Mouse (Mus musculus) embryonic stem cell, embryonic (primary cell): ENCODE results near the gene Cpm.
"Not testable (repeated sequence)": the region's sequence is repeated elsewhere in the genome, so short reads cannot be mapped to it uniquely, and the experiment has no call there.

Source experiments
- CTCF ChIA-PET, 4 experiments: fragments of 300-600 bp in 2 of 4; fragments of 350-600 bp in 2 of 4; sonication (Branson Sonifier 250); formaldehyde crosslinking; loops; one replicate each; lab custom pipeline; 2022; ENCODE audit warnings: inconsistent platforms in 2 of 4; lab: Charles Lee
- POLR2A ChIA-PET, 4 experiments: fragments of 300-600 bp in 2 of 4; fragments of 350-600 bp in 2 of 4; sonication (Branson Sonifier 250); formaldehyde crosslinking; loops; one replicate each; lab custom pipeline; 2022; ENCODE audit warnings: antibody characterized with exemption in 4 of 4, inconsistent platforms in 1 of 4; lab: Charles Lee

Gene Cpm

GRCm38 (mm10) chr10:117709930-117710603, 80.8 kb downstream of the Cpm start:
- ChIA-PET POLR2A (interaction anchor here (0.5 to 5.3 kb wide), 51 partner anchors 8 to 1531 kb away, joined by 3 to 67 read pairs (median 4); partner anchors contain the start of genes Nup107 (in 3 of the 4), Cct2 (in 2 of the 4), Slc35e3 (in 2 of the 4) and Mdm1 (in 1 of the 4)), CTCF (interaction anchor here (0.6 to 1.2 kb wide), 14 partner anchors 8 to 567 kb away, joined by 3 to 5 read pairs (median 3); no protein-coding TSS in a partner anchor)

GRCm38 (mm10) chr10:117710604-117711141, 81.4 kb downstream of the Cpm start, which contains the start of gene Mdm2:
TSS of gene Mdm2 (minus strand) at chr10:117710758.
- CTCF ChIA-PET = interaction anchor here in 3 of 4 experiments (0.7 to 1.2 kb wide), 8 partner anchors 8 to 324 kb away, joined by 3 to 5 read pairs (median 3); no protein-coding TSS in a partner anchor
- POLR2A ChIA-PET = interaction anchor here in 3 of 4 experiments (0.5 to 5.3 kb wide), 37 partner anchors 8 to 1531 kb away, joined by 3 to 67 read pairs (median 4); partner anchors contain the start of genes Mdm1 (in 1 of the 3), Nup107 (in 1 of the 3) and Slc35e3 (in 1 of the 3)

- ChIA-PET POLR2A (interaction anchor here in 3 of 4 experiments (0.7 to 5.3 kb wide), 22 partner anchors 7 to 1385 kb away, joined by 3 to 67 read pairs (median 4); partner anchors contain the start of genes Mdm1 (in 1 of the 3), Nup107 (in 1 of the 3) and Slc35e3 (in 1 of the 3)), CTCF (no interaction called here)
Observed at GRCm38 (mm10) chr10:117711408-117711807, 82.1 kb downstream of the Cpm start.

GRCm38 (mm10) chr10:117712191-117712754, 83.0 kb downstream of the Cpm start:
- CTCF ChIA-PET = interaction anchor here in 2 of 4 experiments (0.6 to 0.9 kb wide), 3 partner anchors 24 to 658 kb away, joined by 3 to 7 read pairs (median 3); no protein-coding TSS in a partner anchor
- POLR2A ChIA-PET = interaction anchor here in 3 of 4 experiments (0.6 to 5.3 kb wide), 14 partner anchors 9 to 1356 kb away, joined by 3 to 40 read pairs (median 4); no protein-coding TSS in a partner anchor

GRCm38 (mm10) chr10:117712871-117713270, 83.6 kb downstream of the Cpm start:
- CTCF ChIA-PET = interaction anchor here in 2 of 4 experiments (0.6 to 0.9 kb wide), 4 partner anchors 25 to 657 kb away, joined by 3 to 7 read pairs (median 3); no protein-coding TSS in a partner anchor
- POLR2A ChIA-PET = interaction anchor here in 3 of 4 experiments (0.7 to 5.3 kb wide), 13 partner anchors 9 to 80 kb away, joined by 3 to 40 read pairs (median 4); no protein-coding TSS in a partner anchor

GRCm38 (mm10) chr10:117713466-117713865, 84.2 kb downstream of the Cpm start:
- ChIA-PET CTCF (interaction anchor here in 1 of 4 experiments (0.6 kb wide), 1 partner anchor 63 kb away, joined by 3 read pairs; no protein-coding TSS in a partner anchor), POLR2A (interaction anchor here in 3 of 4 experiments (0.7 to 1.5 kb wide), 5 partner anchors 10 to 80 kb away, joined by 3 to 22 read pairs (median 3); no protein-coding TSS in a partner anchor)

- ChIA-PET CTCF (no interaction called here), POLR2A (interaction anchor here in 1 of 4 experiments (0.6 to 1.3 kb wide), 3 partner anchors 15 to 54 kb away, joined by 3 read pairs; no protein-coding TSS in a partner anchor)
Observed at GRCm38 (mm10) chr10:117714048-117714545, 84.8 kb downstream of the Cpm start.

- CTCF ChIA-PET = interaction anchor here in 1 of 4 experiments (0.5 kb wide), 1 partner anchor 656 kb away, joined by 3 read pairs; no protein-coding TSS in a partner anchor
- POLR2A ChIA-PET = interaction anchor here in 2 of 4 experiments (1.1 to 1.7 kb wide), 3 partner anchors 16 to 78 kb away, joined by 3 read pairs; partner anchors contain the start of gene Nup107 (in 1 of the 2)
Observed at GRCm38 (mm10) chr10:117714928-117715500, 85.7 kb downstream of the Cpm start.

GRCm38 (mm10) chr10:117715654-117716053, 86.4 kb downstream of the Cpm start:
- POLR2A ChIA-PET = interaction anchor here in 1 of 4 experiments (1.7 kb wide), 1 partner anchor 77 kb away, joined by 3 read pairs; the partner anchor contains the start of gene Nup107

GRCm38 (mm10) chr10:117716686-117717085, 87.4 kb downstream of the Cpm start:
- ChIA-PET CTCF (interaction anchor here in 2 of 4 experiments (0.5 to 0.7 kb wide), 3 partner anchors 200 to 386 kb away, joined by 3 to 8 read pairs (median 5); no protein-coding TSS in a partner anchor), POLR2A (interaction anchor here in 3 of 4 experiments (0.6 to 1.7 kb wide), 4 partner anchors 10 to 76 kb away, joined by 3 read pairs; partner anchors contain the start of gene Nup107 (in 1 of the 3))

More at GRCm38 (mm10) chr10:117715654-117716053, 86.4 kb downstream of the Cpm start:
- CTCF ChIA-PET = not testable (repeated sequence)

GRCm38 (mm10) chr10:117717583-117717982, 88.3 kb downstream of the Cpm start:
- ChIA-PET POLR2A (interaction anchor here in 3 of 4 experiments (0.7 to 3.0 kb wide), 12 partner anchors 8 to 101 kb away, joined by 3 to 24 read pairs (median 5); partner anchors contain the start of gene Mdm2 (in 1 of the 3)), CTCF (no interaction called here)

GRCm38 (mm10) chr10:117718161-117719119, 89.1 kb downstream of the Cpm start:
- POLR2A ChIA-PET = interaction anchor here in 3 of 4 experiments (0.5 to 3.0 kb wide), 24 partner anchors 7 to 671 kb away, joined by 3 to 24 read pairs (median 4); partner anchors contain the start of gene Mdm2 (in 2 of the 3)
- CTCF ChIA-PET = interaction anchor here in 3 of 4 experiments (0.6 to 1.5 kb wide), 6 partner anchors 8 to 258 kb away, joined by 3 to 7 read pairs (median 5); partner anchors contain the start of gene Mdm2 (in 1 of the 3)

GRCm38 (mm10) chr10:117724136-117724718, 94.9 kb downstream of the Cpm start:
- ChIA-PET CTCF (interaction anchor here in 1 of 4 experiments (1.2 kb wide), 1 partner anchor 73 kb away, joined by 5 read pairs; no protein-coding TSS in a partner anchor), POLR2A (interaction anchor here in 3 of 4 experiments (0.6 to 1.7 kb wide), 7 partner anchors 12 to 129 kb away, joined by 3 to 4 read pairs (median 3); no protein-coding TSS in a partner anchor)

- ChIA-PET CTCF (no interaction called here), POLR2A (interaction anchor here in 2 of 4 experiments (0.6 to 1.7 kb wide), 2 partner anchors 13 kb away, joined by 3 to 4 read pairs; no protein-coding TSS in a partner anchor)
Observed at GRCm38 (mm10) chr10:117724804-117725361, 95.6 kb downstream of the Cpm start.

- CTCF ChIA-PET = interaction anchor here in 1 of 4 experiments (0.7 kb wide), 1 partner anchor 817 kb away, joined by 3 read pairs; no protein-coding TSS in a partner anchor
- POLR2A ChIA-PET = interaction anchor here in 2 of 4 experiments (0.8 to 1.2 kb wide), 3 partner anchors 9 to 16 kb away, joined by 3 to 4 read pairs (median 3); partner anchors contain the start of gene Mdm2 (in 1 of the 2)
Observed at GRCm38 (mm10) chr10:117725671-117726070, 96.4 kb downstream of the Cpm start.
